Mouse (Mus musculus) cerebellum, adult 2 months (tissue): ENCODE results near the gene Adamtsl2. TPM values are rescaled to one million over a fixed set of nuclear protein-coding genes. Genes with fewer than 3 reads are reported as not detected.

Experiments used
- DNase-seq, 2 experiments: peaks; one replicate each; pipeline ENCODE4 v3.0.0; 2021
- H3K27ac ChIP-seq: fragments of 200-500 bp; 2 replicates; pipeline ENCODE4 v1.5.1; 2012; ENCODE audit warnings: low read length, control low read depth, inconsistent platforms; ENCODE audit not compliant: insufficient read depth
- H3K27me3 ChIP-seq: fragments of 200-500 bp; 2 replicates; pipeline ENCODE4 v1.6.1; 2012; ENCODE audit warnings: inconsistent platforms, mild to moderate bottlenecking, low read length, moderate library complexity; ENCODE audit not compliant: control insufficient read depth, insufficient read depth
- H3K4me1 ChIP-seq: fragments of 200-500 bp; 2 replicates; pipeline ENCODE4 v1.6.1; 2011; ENCODE audit warnings: low read length; ENCODE audit not compliant: control insufficient read depth, insufficient read depth
- H3K4me3 ChIP-seq: fragments of 200-500 bp; replicated peaks from 2 replicates; pipeline ENCODE3; 2011; ENCODE audit warnings: mild to moderate bottlenecking, low read depth, low read length, control low read depth; ENCODE audit not compliant: insufficient read depth
- CTCF ChIP-seq: fragments of 200-500 bp; IDR thresholded peaks from 2 replicates; pipeline ENCODE4 v1.5.1; 2011; ENCODE audit warnings: low read depth, mild to moderate bottlenecking, control low read depth, low read length, moderate library complexity, borderline replicate concordance; ENCODE audit not compliant: insufficient read depth
- POLR2A ChIP-seq: fragments of 200-500 bp; IDR thresholded peaks from 2 replicates; pipeline ENCODE4 v1.6.1; 2011; ENCODE audit warnings: low read length, control low read depth, borderline replicate concordance; ENCODE audit not compliant: insufficient read depth
- whole genome bisulfite sequencing: fragments of 180-500 bp; shearing (Covaris S2); methylation state at CpG from one replicate; pipeline ENCODE4 v1.1.7; 2018; 5-methylcytosine and 5-hydroxymethylcytosine counted together
- polyA plus RNA-seq: library from polyadenylated mRNA; depleted of rRNA; stranded (reverse); fragments of >200 nt; gene quantifications from 2 replicates; pipeline ENCODE4 v1.2.3, GENCODE M21; 2012

The Adamtsl2 gene
- polyA plus RNA-seq, 1 experiment = 4.1 TPM

DNA sequence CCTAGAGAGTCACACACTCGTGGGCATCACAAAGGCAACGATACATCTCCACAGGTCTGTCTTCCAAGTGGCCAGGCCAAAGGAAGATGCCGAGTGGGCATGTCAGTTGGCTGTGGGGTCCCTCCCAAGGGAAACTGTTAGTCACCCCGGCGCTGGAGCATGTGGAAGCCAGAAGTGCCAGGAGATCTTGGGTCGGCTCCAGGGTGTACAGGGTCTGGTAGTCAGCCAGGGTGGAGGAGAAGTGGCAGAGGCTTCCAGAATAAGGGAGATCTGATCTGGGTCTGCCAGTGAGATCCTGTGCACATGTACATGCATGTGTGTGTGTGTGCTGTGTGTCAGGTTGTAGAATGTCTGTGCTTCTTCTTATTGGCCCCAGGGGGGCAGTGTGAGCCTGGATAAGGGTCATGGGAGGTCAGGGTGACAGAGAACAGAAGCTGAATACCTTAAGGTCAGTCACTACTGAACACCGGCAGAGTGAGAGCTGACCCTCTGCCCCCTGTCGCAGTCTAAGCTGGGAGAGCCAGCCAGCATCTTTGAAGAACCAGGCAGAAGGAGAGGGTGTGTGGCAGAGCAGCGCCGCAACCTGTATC is 1.4 kb upstream of the Adamtsl2 start:
- DNase-seq = no peak
- peak; percentile 36; the same call in 1 of the 2 replicates for TF ChIP-seq CTCF
- TF ChIP-seq POLR2A = no peak
- Histone ChIP-seq H3K4me3 (no peak overlapping the region), H3K27me3 (no peaks in the 10 kb centered on the region; the same call in 1 of the 2 replicates), H3K4me1 (no peaks in the 10 kb centered on the region; the same call in 1 of the 2 replicates), H3K27ac (no peak overlapping the region)
- 23% methylated on average over 10 of the region's 10 CpGs for WGBS

DNA sequence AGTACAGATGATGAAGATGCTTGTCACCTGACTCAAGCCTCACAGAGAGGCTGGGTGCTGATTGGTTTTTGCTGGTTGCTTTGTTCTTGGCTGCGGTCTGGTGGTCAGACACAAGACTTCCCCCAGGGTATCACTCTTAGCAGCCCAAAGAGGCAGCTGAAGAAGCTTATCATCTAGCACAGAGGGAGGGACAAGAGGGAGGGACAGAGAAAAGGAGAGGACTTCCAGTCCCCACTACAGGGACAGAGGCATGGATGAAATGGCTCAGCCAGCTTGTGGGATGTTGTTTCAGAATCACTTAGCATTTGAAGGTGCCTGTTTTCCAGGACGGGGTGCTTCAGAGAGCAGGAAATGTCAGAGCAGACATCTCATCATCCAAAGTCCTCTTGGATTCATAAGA is 867 bp upstream of the Adamtsl2 start:
- no peak for TF ChIP-seq CTCF
- TF ChIP-seq POLR2A = no peak
- WGBS = 24% methylated on average over 2 of the region's 2 CpGs

DNA sequence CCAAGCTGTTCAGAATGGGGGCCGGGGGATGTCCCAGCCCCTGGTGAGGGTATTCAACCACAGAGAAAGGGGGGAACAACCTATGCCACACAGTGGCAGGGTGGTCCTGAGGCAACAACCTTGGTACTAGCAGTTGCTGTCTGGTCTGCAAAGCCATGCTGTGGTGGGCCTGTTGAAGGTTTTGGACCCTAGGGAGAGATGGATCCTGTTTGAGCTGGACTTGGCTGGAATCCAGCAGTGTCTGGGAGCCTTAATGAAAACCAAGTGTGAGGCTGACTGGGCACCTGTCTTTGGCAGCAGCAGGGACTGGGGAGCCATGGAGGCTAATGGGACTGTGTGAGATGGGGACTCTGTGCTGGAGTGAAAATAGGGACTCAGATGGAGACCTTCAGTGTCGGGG is 470 bp downstream of the Adamtsl2 start:
- Histone ChIP-seq H3K27ac (no peak overlapping the region), H3K27me3 (no peaks in the 10 kb centered on the region; the same call in 1 of the 2 replicates), H3K4me3 (no peak overlapping the region), H3K4me1 (no peaks in the 10 kb centered on the region; the same call in 1 of the 2 replicates)
- no peak for DNase-seq
- 22% methylated on average over 2 of the region's 2 CpGs for WGBS
- TF ChIP-seq POLR2A = no peak
- no peak for TF ChIP-seq CTCF

More for the DNA sequence above, 867 bp upstream of the Adamtsl2 start:
- H3K27me3 ChIP-seq = no peaks in the 10 kb centered on the region; the same call in 1 of the 2 replicates
- no peak overlapping the region for H3K27ac ChIP-seq
- DNase-seq = no peak
- H3K4me3 ChIP-seq = no peak overlapping the region
- no peaks in the 10 kb centered on the region; the same call in 1 of the 2 replicates for H3K4me1 ChIP-seq

DNA sequence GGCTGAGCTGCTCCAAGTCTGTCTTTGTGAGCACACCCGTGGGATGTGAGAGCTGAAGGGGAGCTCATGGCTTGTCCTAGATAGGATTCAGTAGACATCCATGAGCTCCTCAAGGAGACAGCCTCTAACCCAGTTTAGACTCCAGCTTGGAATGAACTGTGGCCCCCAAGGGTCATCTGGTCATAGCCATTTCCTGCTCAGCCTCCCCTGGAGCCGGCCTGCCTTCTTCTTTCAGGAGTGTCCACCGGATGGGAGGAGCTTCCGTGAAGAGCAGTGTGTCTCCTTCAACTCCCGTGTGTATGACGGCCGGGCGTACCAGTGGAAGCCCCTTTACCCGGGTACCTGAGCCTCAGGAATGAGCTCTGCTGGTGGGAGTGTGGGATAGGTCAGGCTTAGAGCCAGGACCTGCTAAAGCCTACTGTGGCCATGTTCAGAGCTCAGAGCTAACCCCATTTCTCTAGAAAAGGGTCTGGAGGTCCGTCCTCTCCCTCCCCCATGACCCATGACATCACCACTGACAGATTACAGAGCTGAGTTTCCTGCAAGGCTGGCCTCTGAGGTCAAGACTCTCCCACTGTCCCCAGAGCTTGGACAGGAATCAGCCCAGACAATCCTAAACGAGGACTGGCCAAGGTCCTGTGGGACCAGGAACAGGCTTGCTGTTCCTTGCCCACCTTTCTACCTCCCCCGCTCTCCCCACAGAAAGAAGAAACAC is 4.7 kb downstream of the Adamtsl2 start:
- Histone ChIP-seq H3K4me3 (no peak overlapping the region), H3K27ac (no peak overlapping the region), H3K4me1 (peaks cover 3% of the 10 kb centered on the region), H3K27me3 (no peaks in the 10 kb centered on the region)
- DNase-seq = no peak
- no peak for TF ChIP-seq POLR2A
- no peak for TF ChIP-seq CTCF
- 76% methylated on average over 12 of the region's 12 CpGs for WGBS

DNA sequence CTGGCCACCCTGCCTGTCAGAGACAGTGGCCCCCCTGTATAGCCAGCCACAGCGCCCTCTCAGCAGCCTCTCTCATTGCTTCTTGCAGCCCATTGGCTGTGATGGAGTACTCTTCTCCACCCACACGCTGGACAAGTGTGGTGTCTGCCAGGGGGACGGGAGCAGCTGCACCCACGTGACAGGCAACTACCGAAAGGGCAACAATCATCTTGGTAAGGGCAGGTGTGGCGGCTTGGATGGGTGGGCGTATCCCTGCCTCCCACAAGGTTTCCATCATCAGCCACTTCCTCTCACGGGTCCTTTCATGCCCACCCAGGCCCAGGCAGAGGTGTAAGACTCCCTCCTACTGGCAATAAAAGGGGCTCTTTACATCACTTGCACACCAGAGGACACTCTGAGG is 5.8 kb downstream of the Adamtsl2 start:
- H3K4me1 ChIP-seq = peaks cover 3% of the 10 kb centered on the region
- TF ChIP-seq POLR2A (no peak), CTCF (no peak)
- H3K27me3 ChIP-seq = no peaks in the 10 kb centered on the region
- WGBS = 47% methylated on average over 8 of the region's 8 CpGs
- H3K27ac ChIP-seq = no peak overlapping the region
- H3K4me3 ChIP-seq = no peak overlapping the region
- no peak for DNase-seq

DNA sequence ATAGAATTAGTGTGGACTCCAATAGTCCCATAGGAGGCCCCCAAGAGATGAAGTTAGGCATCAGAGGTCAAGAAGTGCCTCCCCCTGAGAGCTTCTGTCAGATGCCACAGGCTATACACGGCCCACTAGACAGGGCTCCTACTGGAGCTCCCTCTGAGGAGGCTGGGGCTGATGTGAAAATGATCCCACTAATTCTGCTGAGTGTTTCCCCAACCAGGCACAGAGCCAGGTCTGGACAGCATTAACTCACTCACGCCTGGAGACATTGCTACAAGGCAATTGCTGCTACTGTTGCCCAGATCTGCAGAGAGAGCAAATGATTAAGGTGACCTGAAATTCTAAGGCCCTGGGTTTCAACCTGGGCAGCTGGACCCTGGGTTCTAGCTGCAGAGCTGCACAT is 6.6 kb downstream of the Adamtsl2 start:
- no peak overlapping the region for H3K4me3 ChIP-seq
- H3K27ac ChIP-seq = no peak overlapping the region
- H3K27me3 ChIP-seq = no peaks in the 10 kb centered on the region
- H3K4me1 ChIP-seq = peaks cover 3% of the 10 kb centered on the region
- no peak for DNase-seq
- 50% methylated on average over 2 of the region's 2 CpGs for WGBS
- TF ChIP-seq POLR2A (no peak), CTCF (no peak)

DNA sequence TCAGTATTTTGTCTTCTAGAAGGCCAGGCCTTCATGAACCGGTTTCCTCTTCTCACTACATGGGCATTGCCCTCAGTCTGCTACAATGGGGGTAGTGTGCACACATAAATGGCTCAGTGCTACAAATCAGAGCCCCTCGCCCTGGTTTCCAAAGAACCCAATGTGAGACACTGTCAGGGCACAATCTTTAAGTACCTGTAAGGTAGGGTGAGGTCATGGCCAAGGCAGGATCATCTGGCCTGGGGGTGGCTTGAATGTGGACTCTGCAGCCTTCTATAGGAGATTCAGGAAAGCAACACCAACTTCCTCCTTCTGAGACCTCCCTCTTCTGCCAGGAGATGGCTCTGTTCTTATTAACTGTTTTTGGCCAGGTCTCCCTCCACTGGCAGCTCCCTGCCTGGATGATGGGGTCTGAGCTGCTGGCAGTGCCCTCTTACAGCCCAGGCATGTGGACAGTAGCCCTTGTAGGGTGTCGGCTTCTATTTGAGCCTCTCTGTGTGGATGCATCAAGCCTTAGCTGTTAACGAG is 7.4 kb downstream of the Adamtsl2 start:
- TF ChIP-seq CTCF (no peak), POLR2A (no peak)
- DNase-seq = no peak
- H3K27me3 ChIP-seq = no peaks in the 10 kb centered on the region
- no peak overlapping the region for H3K27ac ChIP-seq
- 78% methylated on average over 4 of the region's 4 CpGs for WGBS
- H3K4me3 ChIP-seq = no peak overlapping the region
- peaks cover 3% of the 10 kb centered on the region for H3K4me1 ChIP-seq

DNA sequence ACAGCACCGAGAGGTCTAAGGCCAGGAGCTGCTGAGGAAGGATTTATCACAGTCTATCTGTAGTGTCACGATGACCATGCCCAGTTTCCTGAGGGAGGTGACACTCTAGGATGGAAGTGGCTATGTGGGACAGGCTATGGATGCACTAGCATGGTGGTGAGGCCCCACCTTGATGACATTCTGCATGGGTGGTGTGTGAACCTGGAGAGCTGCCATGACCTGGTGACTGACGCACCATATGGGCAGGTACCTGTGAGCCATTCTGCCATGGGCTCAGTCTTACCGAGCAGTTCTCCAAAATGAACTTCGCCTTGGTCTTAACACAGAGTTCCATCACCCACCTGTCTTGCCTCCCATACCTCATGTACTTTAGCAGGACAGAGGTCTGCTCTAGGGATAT is 8.4 kb downstream of the Adamtsl2 start:
- DNase-seq = no peak
- Histone ChIP-seq H3K27ac (no peak overlapping the region), H3K4me3 (no peak overlapping the region), H3K4me1 (peaks cover 3% of the 10 kb centered on the region), H3K27me3 (no peaks in the 10 kb centered on the region)
- 64% methylated on average over 5 of the region's 5 CpGs for WGBS
- TF ChIP-seq POLR2A (no peak), CTCF (no peak)
